Mouse (Mus musculus): ENCODE measurements around the gene Plod1. TPM values are rescaled to one million over a fixed set of nuclear protein-coding genes. Genes with fewer than 3 reads are reported as not detected.

Plod1 gene
- polyA plus RNA-seq, 1 experiment: 8.8 TPM

DNA sequence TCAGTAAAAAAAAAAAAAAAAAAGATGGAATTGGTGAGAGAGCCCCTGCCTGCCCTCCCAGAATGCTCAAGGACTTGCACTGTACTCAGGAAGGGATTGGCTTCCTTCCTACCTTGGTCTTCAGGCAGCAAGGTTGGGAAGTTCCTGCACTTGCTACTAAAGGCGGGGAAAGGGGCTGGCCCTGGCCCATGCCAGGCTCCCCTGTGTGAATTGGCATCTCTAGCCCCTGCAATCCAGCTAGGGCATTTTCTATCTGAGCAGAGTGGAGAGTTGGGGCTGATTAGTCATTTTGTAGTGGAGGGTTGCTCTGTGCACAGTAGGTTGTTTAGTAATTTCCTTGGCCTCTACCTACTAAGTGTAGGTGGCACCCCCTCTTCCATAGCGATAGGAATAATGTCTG is 32.2 kb upstream of the Plod1 start:
- Histone ChIP-seq H3K4me1 (ENCODE audit: control insufficient read depth, insufficient read depth, low read length) (peaks cover 3% of the 10 kb centered on the region; the same call in 1 of the 2 replicates), H3K27me3 (ENCODE audit: control insufficient read depth, insufficient read depth, low read length) (no peaks in the 10 kb centered on the region), H3K27ac (ENCODE audit: control insufficient read depth, insufficient read depth, low read depth, low read length) (no peak overlapping the region), H3K36me3 (ENCODE audit: control insufficient read depth, insufficient read depth, low read length) (no peaks in the 10 kb centered on the region), H3K4me3 (ENCODE audit: control insufficient read depth, low read depth, low read length) (no peak overlapping the region)
- TF ChIP-seq CTCF (IDR thresholded peaks at IDR 0.05; ENCODE audit: control insufficient read depth, insufficient read depth, insufficient replicate concordance, low read depth, low read length): no peak
- TF ChIP-seq POLR2A (IDR thresholded peaks at IDR 0.05; ENCODE audit: control insufficient read depth, low read depth, low read length): no peak

GRCm38 (mm10) chr4:147965712-147966111 is 29.1 kb upstream of the Plod1 start:
- no peak overlapping the region for H3K4me3 ChIP-seq (ENCODE audit: control insufficient read depth, low read depth, low read length)
- TF ChIP-seq CTCF (IDR thresholded peaks at IDR 0.05; ENCODE audit: control insufficient read depth, insufficient read depth, insufficient replicate concordance, low read depth, low read length) (no peak), POLR2A (IDR thresholded peaks at IDR 0.05; ENCODE audit: control insufficient read depth, low read depth, low read length) (no peak)
- no peaks in the 10 kb centered on the region for H3K36me3 ChIP-seq (ENCODE audit: control insufficient read depth, insufficient read depth, low read length)
- no peaks in the 10 kb centered on the region for H3K27me3 ChIP-seq (ENCODE audit: control insufficient read depth, insufficient read depth, low read length)
- H3K4me1 ChIP-seq (ENCODE audit: control insufficient read depth, insufficient read depth, low read length): peaks cover 5% of the 10 kb centered on the region
- no peak overlapping the region for H3K27ac ChIP-seq (ENCODE audit: control insufficient read depth, insufficient read depth, low read depth, low read length)

- Histone ChIP-seq H3K4me3 (ENCODE audit: control insufficient read depth, low read depth, low read length) (no peak overlapping the region), H3K4me1 (ENCODE audit: control insufficient read depth, insufficient read depth, low read length) (peaks cover 5% of the 10 kb centered on the region), H3K36me3 (ENCODE audit: control insufficient read depth, insufficient read depth, low read length) (no peaks in the 10 kb centered on the region), H3K27me3 (ENCODE audit: control insufficient read depth, insufficient read depth, low read length) (no peaks in the 10 kb centered on the region), H3K27ac (ENCODE audit: control insufficient read depth, insufficient read depth, low read depth, low read length) (no peak overlapping the region)
- TF ChIP-seq POLR2A (IDR thresholded peaks at IDR 0.05; ENCODE audit: control insufficient read depth, low read depth, low read length) (no peak), CTCF (IDR thresholded peaks at IDR 0.05; ENCODE audit: control insufficient read depth, insufficient read depth, insufficient replicate concordance, low read depth, low read length) (no peak)
Measured at GRCm38 (mm10) chr4:147963623-147964022, 27.1 kb upstream of the Plod1 start.

GRCm38 (mm10) chr4:147962781-147963180 is 26.2 kb upstream of the Plod1 start:
- Histone ChIP-seq H3K36me3 (ENCODE audit: control insufficient read depth, insufficient read depth, low read length) (no peaks in the 10 kb centered on the region), H3K27ac (ENCODE audit: control insufficient read depth, insufficient read depth, low read depth, low read length) (no peak overlapping the region), H3K4me1 (ENCODE audit: control insufficient read depth, insufficient read depth, low read length) (peaks cover 5% of the 10 kb centered on the region), H3K27me3 (ENCODE audit: control insufficient read depth, insufficient read depth, low read length) (no peaks in the 10 kb centered on the region), H3K4me3 (ENCODE audit: control insufficient read depth, low read depth, low read length) (no peak overlapping the region)
- TF ChIP-seq POLR2A (IDR thresholded peaks at IDR 0.05; ENCODE audit: control insufficient read depth, low read depth, low read length) (no peak), CTCF (IDR thresholded peaks at IDR 0.05; ENCODE audit: control insufficient read depth, insufficient read depth, insufficient replicate concordance, low read depth, low read length) (no peak)

DNA sequence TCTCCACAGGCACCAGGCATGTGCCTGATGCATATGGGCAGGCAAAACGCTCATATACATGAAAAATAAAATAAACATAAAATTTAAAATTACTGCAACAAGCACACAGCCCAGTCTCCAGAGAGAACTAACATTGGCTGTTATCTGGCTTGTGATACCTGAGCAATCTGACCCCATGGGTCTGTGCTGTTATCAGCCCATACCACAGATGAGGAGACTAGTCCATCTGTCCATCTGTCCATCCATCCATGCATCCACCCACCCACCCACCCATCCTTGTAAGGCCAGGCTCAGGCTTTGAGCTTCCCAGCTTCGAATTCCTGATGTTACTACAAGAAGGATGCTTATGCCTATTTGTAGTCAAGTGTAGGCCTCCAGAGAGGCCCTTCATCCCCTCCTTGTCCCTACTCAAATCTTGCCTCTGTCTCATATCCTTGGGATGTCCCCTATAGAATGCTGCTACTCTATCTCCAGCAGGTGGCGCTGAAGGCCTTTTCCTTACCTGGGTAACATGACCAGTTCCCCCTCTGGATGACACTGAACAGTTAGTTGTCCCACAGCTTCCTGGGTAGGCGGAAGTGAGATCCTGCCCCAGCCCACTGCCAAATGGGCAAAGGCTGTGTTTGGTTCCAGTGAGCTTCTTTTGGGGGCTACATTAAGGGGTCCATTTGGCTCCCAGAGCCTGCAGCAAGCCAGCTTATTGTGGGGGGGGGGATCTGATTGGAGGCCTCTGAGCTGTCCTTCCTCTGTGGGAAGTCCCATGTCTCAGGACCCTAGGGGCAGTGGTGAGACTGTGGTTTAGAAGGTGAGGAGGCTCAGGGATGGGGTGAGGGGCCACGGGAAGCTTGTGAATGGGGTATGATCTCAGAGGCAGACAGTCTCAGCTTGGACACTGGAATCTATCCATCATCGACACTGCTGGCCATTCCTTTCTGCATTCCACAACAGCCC is 23.6 kb upstream of the Plod1 start:
- Histone ChIP-seq H3K4me1 (ENCODE audit: control insufficient read depth, insufficient read depth, low read length) (peaks cover 5% of the 10 kb centered on the region), H3K27ac (ENCODE audit: control insufficient read depth, insufficient read depth, low read depth, low read length) (no peak overlapping the region), H3K4me3 (ENCODE audit: control insufficient read depth, low read depth, low read length) (no peak overlapping the region), H3K36me3 (ENCODE audit: control insufficient read depth, insufficient read depth, low read length) (no peaks in the 10 kb centered on the region), H3K27me3 (ENCODE audit: control insufficient read depth, insufficient read depth, low read length) (no peaks in the 10 kb centered on the region)
- peak; percentile 46; the same call in 1 of the 2 replicates for TF ChIP-seq CTCF (IDR thresholded peaks at IDR 0.05; ENCODE audit: control insufficient read depth, insufficient read depth, insufficient replicate concordance, low read depth, low read length)
- TF ChIP-seq POLR2A (IDR thresholded peaks at IDR 0.05; ENCODE audit: control insufficient read depth, low read depth, low read length): no peak

GRCm38 (mm10) chr4:147957141-147957540 is 20.6 kb upstream of the Plod1 start:
- no peaks in the 10 kb centered on the region for H3K4me1 ChIP-seq (ENCODE audit: control insufficient read depth, insufficient read depth, low read length)
- no peaks in the 10 kb centered on the region for H3K27me3 ChIP-seq (ENCODE audit: control insufficient read depth, insufficient read depth, low read length)
- no peak for TF ChIP-seq CTCF (IDR thresholded peaks at IDR 0.05; ENCODE audit: control insufficient read depth, insufficient read depth, insufficient replicate concordance, low read depth, low read length)
- TF ChIP-seq POLR2A (IDR thresholded peaks at IDR 0.05; ENCODE audit: control insufficient read depth, low read depth, low read length): no peak
- no peaks in the 10 kb centered on the region for H3K36me3 ChIP-seq (ENCODE audit: control insufficient read depth, insufficient read depth, low read length)
- no peak overlapping the region for H3K27ac ChIP-seq (ENCODE audit: control insufficient read depth, insufficient read depth, low read depth, low read length)
- no peak overlapping the region for H3K4me3 ChIP-seq (ENCODE audit: control insufficient read depth, low read depth, low read length)

GRCm38 (mm10) chr4:147953590-147953989 is 17.0 kb upstream of the Plod1 start:
- Histone ChIP-seq H3K36me3 (ENCODE audit: control insufficient read depth, insufficient read depth, low read length) (no peaks in the 10 kb centered on the region), H3K27me3 (ENCODE audit: control insufficient read depth, insufficient read depth, low read length) (no peaks in the 10 kb centered on the region), H3K27ac (ENCODE audit: control insufficient read depth, insufficient read depth, low read depth, low read length) (no peak overlapping the region), H3K4me1 (ENCODE audit: control insufficient read depth, insufficient read depth, low read length) (no peaks in the 10 kb centered on the region), H3K4me3 (ENCODE audit: control insufficient read depth, low read depth, low read length) (no peak overlapping the region)
- no peak for TF ChIP-seq POLR2A (IDR thresholded peaks at IDR 0.05; ENCODE audit: control insufficient read depth, low read depth, low read length)
- peak; percentile 24; the same call in 1 of the 2 replicates for TF ChIP-seq CTCF (IDR thresholded peaks at IDR 0.05; ENCODE audit: control insufficient read depth, insufficient read depth, insufficient replicate concordance, low read depth, low read length)

Measured in testis, adult 2 months (tissue).